Mouse (Mus musculus): ENCODE results near the gene Slc26a3. TPM values are rescaled to one million over a fixed set of nuclear protein-coding genes. Genes with fewer than 3 reads are reported as not detected.

Slc26a3 gene
- under 1 TPM; 0.16 to 0.20 TPM for total RNA-seq (2021)

GRCm38 (mm10) chr12:31390571-31390970 lies at the start of gene Slc26a3:
Gene Slc26a3 (plus strand): TSS chr12:31390871.
- no peak for DNase-seq (ENCODE audit: extremely low spot score in 1 of 2, low spot score in 1 of 2)

- DNase-seq (ENCODE audit: extremely low spot score in 1 of 2, low spot score in 1 of 2): no peak
These were observed 40.3 kb upstream of the Slc26a3 start for GRCm38 (mm10) chr12:31350191-31350943.

- peak; percentile 90 to 93 for DNase-seq (ENCODE audit: extremely low spot score in 1 of 2, low spot score in 1 of 2)
These were observed 39.4 kb upstream of the Slc26a3 start, which contains the start of gene Dld for GRCm38 (mm10) chr12:31350944-31351928. Gene Dld (minus strand): TSS chr12:31351453.

- no peak for DNase-seq (ENCODE audit: extremely low spot score in 1 of 2, low spot score in 1 of 2)
These were observed 24.2 kb upstream of the Slc26a3 start for GRCm38 (mm10) chr12:31366428-31366827.

GRCm38 (mm10) chr12:31367721-31368120 lies 22.9 kb upstream of the Slc26a3 start:
- DNase-seq (ENCODE audit: extremely low spot score in 1 of 2, low spot score in 1 of 2): no peak

- DNase-seq (ENCODE audit: extremely low spot score in 1 of 2, low spot score in 1 of 2): no peak
These were observed 21.6 kb upstream of the Slc26a3 start for GRCm38 (mm10) chr12:31369118-31369517.

- no peak for DNase-seq (ENCODE audit: extremely low spot score in 1 of 2, low spot score in 1 of 2)
These were observed 21.0 kb upstream of the Slc26a3 start for GRCm38 (mm10) chr12:31369656-31370055.

GRCm38 (mm10) chr12:31374603-31375282 lies 15.9 kb upstream of the Slc26a3 start:
- DNase-seq (ENCODE audit: extremely low spot score in 1 of 2, low spot score in 1 of 2): peak; percentile 37 to 52

- DNase-seq (ENCODE audit: extremely low spot score in 1 of 2, low spot score in 1 of 2): no peak
These were observed 15.4 kb upstream of the Slc26a3 start for GRCm38 (mm10) chr12:31375283-31375615.

GRCm38 (mm10) chr12:31376326-31376950 lies 14.2 kb upstream of the Slc26a3 start:
- DNase-seq (ENCODE audit: extremely low spot score in 1 of 2, low spot score in 1 of 2): no peak

- DNase-seq (ENCODE audit: extremely low spot score in 1 of 2, low spot score in 1 of 2): no peak
These were observed 13.4 kb upstream of the Slc26a3 start for GRCm38 (mm10) chr12:31377241-31377640.

- no peak for DNase-seq (ENCODE audit: extremely low spot score in 1 of 2, low spot score in 1 of 2)
These were observed 9.8 kb upstream of the Slc26a3 start for GRCm38 (mm10) chr12:31380878-31381277.

- no peak for DNase-seq (ENCODE audit: extremely low spot score in 1 of 2, low spot score in 1 of 2)
These were observed 8.2 kb upstream of the Slc26a3 start for GRCm38 (mm10) chr12:31382451-31382850.

- no peak for DNase-seq (ENCODE audit: extremely low spot score in 1 of 2, low spot score in 1 of 2)
These were observed 3.4 kb upstream of the Slc26a3 start for GRCm38 (mm10) chr12:31387303-31387702.

GRCm38 (mm10) chr12:31391696-31392095 lies 1.0 kb downstream of the Slc26a3 start:
- DNase-seq (ENCODE audit: extremely low spot score in 1 of 2, low spot score in 1 of 2): no peak

GRCm38 (mm10) chr12:31395895-31396294 lies 5.2 kb downstream of the Slc26a3 start:
- DNase-seq (ENCODE audit: extremely low spot score in 1 of 2, low spot score in 1 of 2): no peak

- DNase-seq (ENCODE audit: extremely low spot score in 1 of 2, low spot score in 1 of 2): no peak
These were observed 7.0 kb downstream of the Slc26a3 start for GRCm38 (mm10) chr12:31397709-31398108.

GRCm38 (mm10) chr12:31400821-31401220 lies 10.2 kb downstream of the Slc26a3 start:
- DNase-seq (ENCODE audit: extremely low spot score in 1 of 2, low spot score in 1 of 2): no peak

- DNase-seq (ENCODE audit: extremely low spot score in 1 of 2, low spot score in 1 of 2): no peak
These were observed 11.3 kb downstream of the Slc26a3 start for GRCm38 (mm10) chr12:31401930-31402329.

GRCm38 (mm10) chr12:31404575-31405240 lies 14.0 kb downstream of the Slc26a3 start:
- no peak for DNase-seq (ENCODE audit: extremely low spot score in 1 of 2, low spot score in 1 of 2)
